ENCODE assay signal across 29 mouse cellular contexts in the genomic region with DNA sequence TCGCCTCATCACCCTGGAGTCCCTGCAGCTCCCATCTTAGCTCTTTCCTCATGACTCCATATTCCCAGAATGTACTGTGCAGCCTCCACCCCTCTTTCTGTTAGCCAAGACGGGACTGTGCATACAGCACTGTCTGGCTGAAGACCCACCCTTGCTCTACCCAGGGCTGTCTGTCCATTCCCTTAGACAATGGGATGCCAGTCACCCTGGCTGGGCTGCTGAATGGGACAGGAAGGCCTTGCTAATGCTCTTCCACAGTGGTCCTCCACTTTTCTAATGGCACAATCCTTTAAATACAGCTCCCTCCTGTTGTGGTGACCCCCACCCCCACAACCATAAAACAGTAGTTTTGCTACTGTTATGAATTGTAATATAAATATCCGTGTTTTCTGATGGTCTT. TPM values are rescaled to one million over a fixed set of nuclear protein-coding genes. Genes with fewer than 3 reads are reported as not detected.
DNase-seq lines count a peak whose midpoint lies in the region; ATAC-seq lines count a peak whose summit lies in the region.
"Had no signal": no experiment of that assay in that cellular context is flagged by ENCODE, and none has a peak within 500 bp of the region (broad histone marks: within the 10 kb centered on the region; RNA-seq: fewer than 3 reads in every experiment).

No protein-coding gene starts in this region.

- H3K27ac ChIP-seq in heart, embryonic 13.5 days (replicated peaks) = peak overlapping the region; percentile 99
- no peak overlapping the region for H3K27ac ChIP-seq in midbrain, embryonic 11.5 days (ENCODE audit: low read depth, low read length)
- no peak overlapping the region for H3K27ac ChIP-seq in midbrain, embryonic 15.5 days
- H3K27ac ChIP-seq: embryonic facial prominence, embryonic 15.5 days; forebrain, embryonic 12.5 days; hindbrain, embryonic 13.5 days; hindbrain, postnatal 0 days; kidney, postnatal 0 days had no signal

- peak; percentile 84 for DNase-seq in heart, adult 11 months
- DNase-seq in heart, postnatal 10 days = no peak
- no peak for DNase-seq in heart, postnatal 25 days (ENCODE audit: low spot score)
- peak; percentile 66 for DNase-seq in midbrain, embryonic 11.5 days (ENCODE audit: low spot score, missing footprints)
- DNase-seq: adrenal gland, postnatal 10 days; cerebellum, adult 11 months; cerebellum, adult 8-10 months; cerebellum, postnatal 14 days; embryo, embryonic 11 days; forebrain, postnatal 0 days; kidney, adult 11 months; kidney, adult 9 months had no signal

- intact Hi-C loops in heart, postnatal 10 days (cut with DNase I) = no loop called here
- intact Hi-C loops in heart, postnatal 25 days (cut with DNase I) = no loop called here

- no peak overlapping the region for H3K4me3 ChIP-seq in heart, embryonic 13.5 days
- H3K4me3 ChIP-seq in midbrain, embryonic 11.5 days (ENCODE audit: low read depth, low read length) = no peak overlapping the region
- H3K4me3 ChIP-seq in midbrain, embryonic 15.5 days = no peak overlapping the region
- H3K4me3 ChIP-seq: embryonic facial prominence, embryonic 15.5 days; forebrain, embryonic 12.5 days; hindbrain, embryonic 13.5 days had no signal

- peaks cover 8% of the 10 kb centered on the region; the same call in 1 of the 2 replicates for H3K36me3 ChIP-seq in heart, embryonic 13.5 days
- H3K36me3 ChIP-seq in midbrain, embryonic 11.5 days (ENCODE audit: control insufficient read depth, insufficient read depth, low read length) = no peaks in the 10 kb centered on the region
- H3K36me3 ChIP-seq in midbrain, embryonic 15.5 days (replicated peaks) = no peaks in the 10 kb centered on the region
- H3K36me3 ChIP-seq: embryonic facial prominence, embryonic 15.5 days; forebrain, embryonic 12.5 days; hindbrain, embryonic 13.5 days had no signal

- peak overlapping the region; percentile 74 for H3K9ac ChIP-seq in heart, embryonic 13.5 days
- H3K9ac ChIP-seq in midbrain, embryonic 11.5 days (ENCODE audit: low read length) = no peak overlapping the region
- H3K9ac ChIP-seq in midbrain, embryonic 15.5 days = no peak overlapping the region
- H3K9ac ChIP-seq: embryonic facial prominence, embryonic 15.5 days; forebrain, embryonic 12.5 days; forebrain, postnatal 0 days; hindbrain, embryonic 13.5 days had no signal

- peaks cover 96% of the 10 kb centered on the region for H3K4me1 ChIP-seq in heart, embryonic 13.5 days
- no peaks in the 10 kb centered on the region for H3K4me1 ChIP-seq in midbrain, embryonic 11.5 days (ENCODE audit: control insufficient read depth, insufficient read depth, low read length)
- no peaks in the 10 kb centered on the region for H3K4me1 ChIP-seq in midbrain, embryonic 15.5 days

- no peak overlapping the region for H3K4me2 ChIP-seq in heart, embryonic 13.5 days
- no peak overlapping the region for H3K4me2 ChIP-seq in midbrain, embryonic 11.5 days
- H3K4me2 ChIP-seq in midbrain, embryonic 15.5 days = no peak overlapping the region
- H3K4me2 ChIP-seq: embryonic facial prominence, embryonic 15.5 days; forebrain, embryonic 12.5 days; hindbrain, embryonic 13.5 days had no signal

- H3K27me3 ChIP-seq in heart, embryonic 13.5 days (replicated peaks) = no peaks in the 10 kb centered on the region
- no peaks in the 10 kb centered on the region for H3K27me3 ChIP-seq in midbrain, embryonic 11.5 days (ENCODE audit: control insufficient read depth, insufficient read depth, low read length)
- no peaks in the 10 kb centered on the region for H3K27me3 ChIP-seq in midbrain, embryonic 15.5 days (replicated peaks)
- H3K27me3 ChIP-seq: embryonic facial prominence, embryonic 15.5 days; forebrain, embryonic 12.5 days; hindbrain, embryonic 13.5 days had no signal

- WGBS in heart, embryonic 13.5 days = 64% methylated on average over 3 of the region's 3 CpGs
- WGBS in midbrain, embryonic 11.5 days = 83% methylated on average over 3 of the region's 3 CpGs
- WGBS in midbrain, embryonic 15.5 days = 84% methylated on average over 3 of the region's 3 CpGs

- no peaks in the 10 kb centered on the region for H3K9me3 ChIP-seq in heart, embryonic 13.5 days
- no peaks in the 10 kb centered on the region for H3K9me3 ChIP-seq in midbrain, embryonic 11.5 days (ENCODE audit: control insufficient read depth, low read length)
- H3K9me3 ChIP-seq in midbrain, embryonic 15.5 days = no peaks in the 10 kb centered on the region
- H3K9me3 ChIP-seq: embryonic facial prominence, embryonic 15.5 days; forebrain, embryonic 12.5 days; hindbrain, embryonic 13.5 days had no signal

- ATAC-seq in heart, embryonic 13.5 days (ENCODE audit: extremely low read depth, insufficient number of reproducible peaks, low FRiP score, low TSS enrichment) = no peak
- ATAC-seq in midbrain, embryonic 11.5 days (ENCODE audit: low FRiP score) = no peak
- ATAC-seq in midbrain, embryonic 15.5 days (replicated peaks) = no peak
- ATAC-seq in erythroblast, adult 5-6 weeks (replicated peaks; ENCODE audit: low FRiP score, poor library complexity, severe bottlenecking) = no peak
- ATAC-seq: forebrain, postnatal 0 days; hindbrain, postnatal 0 days had no signal

RNA-seq across cellular contexts. Expression of a gene that starts 12.8 kb away (rescaled TPM):
- total RNA-seq in heart, postnatal 10 days (2021) = 100 to 1,000 TPM; 172 to 186 TPM
- 122 and 137 TPM in 2 replicates for polyA plus RNA-seq in heart, embryonic 13.5 days (2015; fragmentation: Nextera tagmentation; extraction: Ambion mirVana)
- 10 to 100 TPM; 81.3 to 98.0 TPM for total RNA-seq in heart, postnatal 25 days (2021)
- 20.2 and 21.1 TPM in 2 replicates for polyA plus RNA-seq in midbrain, embryonic 11.5 days (2014; fragmentation: Nextera tagmentation; extraction: Ambion mirVana)
- 34.3 and 38.0 TPM in 2 replicates for polyA plus RNA-seq in midbrain, embryonic 15.5 days (2015; fragmentation: Nextera tagmentation; extraction: Ambion mirVana)
- total RNA-seq in erythroblast, adult 5-6 weeks (2015; ENCODE audit: low replicate concordance) = 16.9 and 26.1 TPM in 2 replicates
- total RNA-seq in erythroblast, adult 5-6 weeks (2017; ENCODE audit: low replicate concordance) = 28.5 and 33.3 TPM in 2 replicates

RNA-seq across cellular contexts. Expression of a gene that starts 41.9 kb away (rescaled TPM):
- total RNA-seq in heart, postnatal 10 days (2021) = 1 to 10 TPM; 3.8 to 5.0 TPM
- polyA plus RNA-seq in heart, embryonic 13.5 days (2015; fragmentation: Nextera tagmentation; extraction: Ambion mirVana) = 0.57 and 1.5 TPM in 2 replicates
- 1 to 10 TPM; 2.1 to 3.2 TPM for total RNA-seq in heart, postnatal 25 days (2021)
- polyA plus RNA-seq in midbrain, embryonic 11.5 days (2014; fragmentation: Nextera tagmentation; extraction: Ambion mirVana) = not detected in 2 replicates
- polyA plus RNA-seq in midbrain, embryonic 15.5 days (2015; fragmentation: Nextera tagmentation; extraction: Ambion mirVana) = 0.18 TPM in 1 of 2 replicates, not detected in the other
- not detected in 2 replicates for total RNA-seq in erythroblast, adult 5-6 weeks (2015; ENCODE audit: low replicate concordance)
- total RNA-seq in erythroblast, adult 5-6 weeks (2017; ENCODE audit: low replicate concordance) = not detected in 2 replicates
- total RNA-seq: gastrocnemius, adult 18-20 months; gastrocnemius, postnatal 36 days; hindbrain, postnatal 0 days had no signal
- polyA plus RNA-seq: brain, embryonic 14.5 days; forebrain, embryonic 12.5 days; forebrain, postnatal 0 days; hindbrain, postnatal 0 days had no signal

RNA-seq across cellular contexts. Expression of a gene that starts 58.4 kb away (rescaled TPM):
- total RNA-seq in heart, postnatal 10 days (2021) = not detected
- not detected in 2 replicates for polyA plus RNA-seq in heart, embryonic 13.5 days (2015; fragmentation: Nextera tagmentation; extraction: Ambion mirVana)
- total RNA-seq in heart, postnatal 25 days (2021) = not detected
- polyA plus RNA-seq in midbrain, embryonic 11.5 days (2014; fragmentation: Nextera tagmentation; extraction: Ambion mirVana) = not detected in 2 replicates
- not detected in 2 replicates for polyA plus RNA-seq in midbrain, embryonic 15.5 days (2015; fragmentation: Nextera tagmentation; extraction: Ambion mirVana)
- not detected in 2 replicates for total RNA-seq in erythroblast, adult 5-6 weeks (2015; ENCODE audit: low replicate concordance)
- not detected in 2 replicates for total RNA-seq in erythroblast, adult 5-6 weeks (2017; ENCODE audit: low replicate concordance)
- total RNA-seq: adrenal gland, postnatal 10 days; adrenal gland, postnatal 4 days; common myeloid progenitor, adult 5-6 weeks; ES-E14; forebrain, postnatal 0 days; gastrocnemius, adult 18-20 months; gastrocnemius, postnatal 36 days; hematopoietic stem cell, adult 5-6 weeks; hindbrain, postnatal 0 days had no signal
- polyA plus RNA-seq: brain, embryonic 14.5 days; embryonic facial prominence, embryonic 11.5 days; embryonic facial prominence, embryonic 15.5 days; forebrain, embryonic 12.5 days; forebrain, postnatal 0 days; hindbrain, embryonic 13.5 days; intestine, embryonic 14.5 days; kidney, postnatal 0 days had no signal

Comparison
In these comparisons a context has a peak if more than half of its experiments do, and no peak if none do; other contexts are left out.
1. DNase-seq: peak in heart, adult 11 months (single experiment) and midbrain, embryonic 11.5 days (single experiment); none in heart, postnatal 10 days (0 of 2) and heart, postnatal 25 days (single experiment).